Mouse (Mus musculus) ES-E14 (cell line): ENCODE measurements around the gene Slc36a2.

Experiments used
- HCFC1 ChIP-seq: IDR thresholded peaks from 2 replicates; pipeline ENCODE4 v1.6.1; 2012; ENCODE audit warnings: low read length, inconsistent platforms, borderline replicate concordance; ENCODE audit not compliant: insufficient read depth
- ZC3H11A ChIP-seq: IDR thresholded peaks from 2 replicates; pipeline ENCODE4 v1.6.1; 2012; ENCODE audit warnings: low read depth, mild to moderate bottlenecking, inconsistent platforms, low read length, borderline replicate concordance
- ZNF384 ChIP-seq: IDR thresholded peaks from 2 replicates; pipeline ENCODE4 v1.6.1; 2012; ENCODE audit warnings: low read depth, low read length, inconsistent platforms

GRCm38 (mm10) chr11:55154398-55155069 lies 30.3 kb downstream of the Slc36a2 start:
- TF ChIP-seq ZC3H11A: no peak
- no peak for TF ChIP-seq ZNF384
- no peak for TF ChIP-seq HCFC1
